Mouse (Mus musculus): ENCODE data around the gene Fam186b. TPM values are rescaled to one million over a fixed set of nuclear protein-coding genes. Genes with fewer than 3 reads are reported as not detected.

Fam186b gene
- polyA plus RNA-seq, 1 experiment from 2014 or later, result not detected

DNA sequence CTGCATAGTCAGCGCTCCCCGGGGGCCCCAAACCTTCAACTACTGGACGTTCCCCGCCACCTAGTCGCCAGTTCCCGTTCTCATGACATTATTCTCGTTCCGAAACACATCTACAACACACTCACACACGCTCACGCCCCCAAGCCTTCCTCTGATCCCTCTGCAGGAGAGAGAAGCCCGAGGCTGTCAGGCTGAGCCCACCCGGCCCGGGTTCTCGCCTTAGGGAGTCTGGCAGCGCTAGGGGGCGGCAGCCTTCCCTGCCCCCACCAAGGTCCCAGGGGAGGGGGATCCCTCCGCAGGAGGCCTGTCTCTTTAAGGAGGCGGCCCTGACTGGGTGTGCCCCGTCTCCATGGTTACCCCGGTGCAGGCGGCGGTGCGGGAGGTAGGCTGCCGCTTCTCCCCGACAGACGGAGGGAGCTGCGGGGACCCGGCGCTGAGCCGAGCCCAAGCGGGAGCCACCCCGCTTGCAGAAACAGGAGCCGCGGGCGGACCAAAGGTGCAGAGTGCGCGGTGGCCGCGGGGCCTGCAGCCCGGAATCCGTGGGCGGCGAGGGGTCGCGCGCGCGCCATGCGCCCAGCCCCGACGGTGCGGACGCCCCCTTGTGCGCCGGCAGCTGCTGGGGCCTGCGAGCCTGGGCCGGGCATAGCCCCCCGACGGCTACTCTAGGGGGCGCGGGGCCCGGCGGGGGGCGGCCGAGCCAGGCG, 71.3 kb downstream of the Fam186b start, which contains the start of gene Kcnh3:
Gene Kcnh3 (plus strand): TSS at position 654 of the 704 bp plus-strand sequence.
- TF ChIP-seq EP300 (optimal IDR thresholded peaks at IDR 0.05) (no peak), CTCF (IDR thresholded peaks at IDR 0.05; ENCODE audit: low read depth) (no peak; the same call in 1 of the 2 replicates)
- no peak within 1 kb of the TSS for H3K27ac ChIP-seq (replicated peaks)
- H3K27me3 ChIP-seq (ENCODE audit: control insufficient read depth, insufficient read depth, low read length), result peaks cover 13% of the 10 kb centered on the region; the same call in 1 of the 2 replicates
- ATAC-seq (ENCODE audit: low FRiP score, low TSS enrichment) (peak; percentile 41; the same call in 1 of the 2 replicates), DNase-seq (ENCODE audit: low spot score) (peak; percentile 78)
- peak within 1 kb of the TSS; percentile 45 for H3K9ac ChIP-seq (ENCODE audit: low read length)
- H3K4me3 ChIP-seq (ENCODE audit: low read depth, low read length), result peak within 1 kb of the TSS; percentile 44
- peak within 1 kb of the TSS; percentile 91 for H3K4me2 ChIP-seq (replicated peaks; ENCODE audit: low read depth)
- WGBS, result 1% methylated on average over 42 of the region's 66 CpGs
- H3K9me3 ChIP-seq (ENCODE audit: control insufficient read depth, low read length), result no peaks in the 10 kb centered on the region
- no peaks in the 10 kb centered on the region for H3K36me3 ChIP-seq (ENCODE audit: control insufficient read depth, insufficient read depth, low read length)
- H3K4me1 ChIP-seq (replicated peaks; ENCODE audit: control insufficient read depth, insufficient read depth), result peaks cover 4% of the 10 kb centered on the region; the same call in 1 of the 2 replicates

DNA sequence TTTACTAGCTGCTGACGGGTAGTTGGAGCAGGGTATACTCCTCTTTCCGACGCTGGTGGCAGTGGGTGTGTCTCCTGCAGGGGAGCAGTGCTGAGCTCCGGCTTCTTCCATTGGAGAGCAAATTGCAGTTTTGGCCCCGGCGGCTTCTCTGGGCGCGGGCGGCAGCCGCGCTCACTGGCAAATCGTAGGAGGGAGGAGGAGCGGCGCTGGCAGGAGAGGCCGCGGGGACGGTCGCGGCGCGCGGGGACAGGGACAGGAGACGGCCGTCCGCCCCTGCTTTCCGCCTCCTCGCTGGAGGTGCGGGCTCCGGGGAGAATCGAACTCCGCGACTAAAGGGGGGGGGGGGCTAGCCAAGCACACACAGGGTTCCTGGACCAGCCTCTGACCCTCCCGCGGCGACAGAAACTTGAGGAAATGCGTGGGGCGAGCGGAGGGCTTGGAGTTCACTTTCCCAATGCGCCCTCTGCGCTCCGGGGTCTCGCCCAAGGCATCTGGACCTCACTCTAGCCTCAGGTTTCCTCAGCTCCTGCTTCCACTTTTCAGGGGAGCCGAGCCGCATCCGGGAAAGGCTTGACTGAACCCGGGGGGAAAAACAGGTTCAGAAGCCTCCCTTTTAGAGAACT, 72.0 kb downstream of the Fam186b start:
- Histone ChIP-seq H3K36me3 (ENCODE audit: control insufficient read depth, insufficient read depth, low read length) (no peaks in the 10 kb centered on the region), H3K4me3 (ENCODE audit: low read depth, low read length) (peak overlapping the region; percentile 44), H3K9me3 (ENCODE audit: control insufficient read depth, low read length) (no peaks in the 10 kb centered on the region), H3K4me1 (replicated peaks; ENCODE audit: control insufficient read depth, insufficient read depth) (peaks cover 4% of the 10 kb centered on the region; the same call in 1 of the 2 replicates), H3K27ac (replicated peaks) (no peak overlapping the region), H3K9ac (ENCODE audit: low read length) (peak overlapping the region; percentile 45), H3K27me3 (ENCODE audit: control insufficient read depth, insufficient read depth, low read length) (peaks cover 13% of the 10 kb centered on the region; the same call in 1 of the 2 replicates), H3K4me2 (replicated peaks; ENCODE audit: low read depth) (peak overlapping the region; percentile 91)
- peak; percentile 51 for DNase-seq (ENCODE audit: low spot score)
- under 1% methylated on average over 43 of the region's 46 CpGs for WGBS
- TF ChIP-seq EP300 (optimal IDR thresholded peaks at IDR 0.05), result no peak
- no peak for TF ChIP-seq CTCF (IDR thresholded peaks at IDR 0.05; ENCODE audit: low read depth)
- no peak for ATAC-seq (ENCODE audit: low FRiP score, low TSS enrichment)

DNA sequence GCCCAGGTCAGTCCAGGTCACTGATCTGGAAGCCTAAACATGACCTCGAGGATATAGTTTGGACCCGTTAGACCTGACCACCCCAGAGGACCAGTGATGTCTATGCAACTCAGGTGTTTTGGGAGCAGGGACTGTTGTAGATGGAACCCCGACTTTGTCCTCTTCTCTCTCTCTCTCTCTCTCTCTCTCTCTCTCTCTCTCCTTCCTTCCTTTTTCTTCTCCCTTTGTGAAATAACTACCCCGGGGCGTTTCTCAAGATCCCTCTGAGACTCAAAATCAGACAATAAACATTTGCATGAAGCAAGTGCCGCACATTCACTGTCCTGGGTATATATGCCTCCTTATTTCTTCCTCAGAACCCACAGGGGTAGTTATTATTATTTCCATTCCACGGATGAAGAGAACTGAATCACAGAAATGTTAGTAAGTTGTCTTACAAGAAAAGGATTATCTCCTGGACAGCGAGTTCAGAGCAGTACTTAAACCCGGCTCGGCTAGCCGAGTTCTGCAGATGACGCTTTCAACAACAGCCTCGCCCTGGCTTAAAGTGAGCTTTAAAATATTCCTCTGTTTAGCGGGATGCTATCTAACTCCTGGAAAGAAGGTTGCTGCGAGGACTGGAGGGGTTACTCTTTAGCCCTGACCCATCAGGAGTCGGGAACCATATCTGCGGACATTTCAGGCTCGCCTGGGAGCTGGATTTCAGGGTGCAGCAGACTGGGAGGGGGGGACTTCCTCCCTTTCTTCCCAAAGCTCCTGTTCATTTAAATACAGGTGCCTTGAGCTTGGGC, 72.7 kb downstream of the Fam186b start:
- no peak overlapping the region for H3K9ac ChIP-seq (ENCODE audit: low read length)
- 5% methylated on average over 18 of the region's 18 CpGs for WGBS
- H3K27me3 ChIP-seq (ENCODE audit: control insufficient read depth, insufficient read depth, low read length), result peaks cover 13% of the 10 kb centered on the region; the same call in 1 of the 2 replicates
- H3K4me2 ChIP-seq (replicated peaks; ENCODE audit: low read depth), result peak overlapping the region; percentile 91
- no peak overlapping the region for H3K27ac ChIP-seq (replicated peaks)
- H3K4me1 ChIP-seq (replicated peaks; ENCODE audit: control insufficient read depth, insufficient read depth), result peaks cover 4% of the 10 kb centered on the region; the same call in 1 of the 2 replicates
- peak overlapping the region; percentile 44 for H3K4me3 ChIP-seq (ENCODE audit: low read depth, low read length)
- no peaks in the 10 kb centered on the region for H3K36me3 ChIP-seq (ENCODE audit: control insufficient read depth, insufficient read depth, low read length)
- TF ChIP-seq EP300 (optimal IDR thresholded peaks at IDR 0.05), result no peak
- no peak for TF ChIP-seq CTCF (IDR thresholded peaks at IDR 0.05; ENCODE audit: low read depth)
- ATAC-seq (ENCODE audit: low FRiP score, low TSS enrichment) (no peak), DNase-seq (ENCODE audit: low spot score) (no peak)
- H3K9me3 ChIP-seq (ENCODE audit: control insufficient read depth, low read length), result no peaks in the 10 kb centered on the region

DNA sequence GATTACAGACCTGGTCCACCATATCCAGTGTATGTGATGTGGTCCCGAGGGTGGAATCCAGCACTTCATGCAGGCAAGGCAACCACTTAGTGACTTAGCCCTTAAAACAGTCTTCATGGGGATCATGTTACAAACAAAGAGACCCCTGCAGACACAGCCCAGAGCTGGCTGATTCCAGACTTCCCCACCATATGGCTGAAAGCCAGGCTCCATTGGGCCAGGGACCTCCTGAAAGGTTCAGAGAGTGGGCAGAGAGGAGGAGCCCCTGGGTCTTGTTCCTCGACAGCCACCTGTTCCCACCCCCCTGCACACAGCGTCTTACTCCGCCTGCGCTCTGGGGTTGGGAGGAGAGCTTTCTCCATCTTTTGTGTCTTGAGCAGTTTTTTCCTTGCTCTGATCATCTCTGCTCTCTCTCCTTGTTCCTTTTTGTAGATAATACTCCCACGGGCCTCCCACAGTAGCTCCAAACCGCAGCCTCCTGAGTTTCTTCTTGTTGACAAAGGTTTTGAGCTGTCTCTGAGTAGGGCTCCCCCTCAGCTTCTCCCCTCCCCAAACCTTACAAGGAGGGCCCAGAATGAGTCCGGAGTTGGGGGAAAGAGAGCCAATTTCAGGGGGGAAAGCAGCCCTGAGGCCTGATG, 74.3 kb downstream of the Fam186b start:
- 19% methylated on average over 8 of the region's 8 CpGs for WGBS

More for the DNA sequence above, 74.3 kb downstream of the Fam186b start:
- Histone ChIP-seq H3K9me3 (ENCODE audit: control insufficient read depth, low read length) (no peaks in the 10 kb centered on the region), H3K27me3 (ENCODE audit: control insufficient read depth, insufficient read depth, low read length) (peaks cover 13% of the 10 kb centered on the region; the same call in 1 of the 2 replicates), H3K27ac (replicated peaks) (no peak overlapping the region), H3K4me2 (replicated peaks; ENCODE audit: low read depth) (no peak overlapping the region), H3K9ac (ENCODE audit: low read length) (no peak overlapping the region), H3K4me1 (replicated peaks; ENCODE audit: control insufficient read depth, insufficient read depth) (peaks cover 4% of the 10 kb centered on the region; the same call in 1 of the 2 replicates), H3K36me3 (ENCODE audit: control insufficient read depth, insufficient read depth, low read length) (no peaks in the 10 kb centered on the region), H3K4me3 (ENCODE audit: low read depth, low read length) (no peak overlapping the region)
- DNase-seq (ENCODE audit: low spot score) (no peak), ATAC-seq (ENCODE audit: low FRiP score, low TSS enrichment) (no peak)
- TF ChIP-seq EP300 (optimal IDR thresholded peaks at IDR 0.05) (no peak), CTCF (IDR thresholded peaks at IDR 0.05; ENCODE audit: low read depth) (no peak)

Other genes with a start within 250 kb of the Fam186b start
- 25.7 and 28.6 TPM in 2 replicates for gene Prph, start 240.7 kb downstream of the Fam186b start, polyA plus RNA-seq (2015; fragmentation: Nextera tagmentation; extraction: Ambion mirVana)
- gene Troap, start 221.3 kb downstream of the Fam186b start, polyA plus RNA-seq (2015; fragmentation: Nextera tagmentation; extraction: Ambion mirVana), result 5.1 and 7.1 TPM in 2 replicates
- not detected in 2 replicates for gene C1ql4, start 208.1 kb downstream of the Fam186b start, polyA plus RNA-seq (2015; fragmentation: Nextera tagmentation; extraction: Ambion mirVana)
- gene Dnajc22, start 202.7 kb downstream of the Fam186b start, polyA plus RNA-seq (2015; fragmentation: Nextera tagmentation; extraction: Ambion mirVana), result 13.5 and 14.4 TPM in 2 replicates
- gene Spats2, start 170.0 kb downstream of the Fam186b start, polyA plus RNA-seq (2015; fragmentation: Nextera tagmentation; extraction: Ambion mirVana), result 13.7 and 13.9 TPM in 2 replicates
- gene Kcnh3, start 71.0 kb downstream of the Fam186b start, polyA plus RNA-seq (2015; fragmentation: Nextera tagmentation; extraction: Ambion mirVana), result 0.29 and 0.30 TPM in 2 replicates
- 64.2 and 66.4 TPM in 2 replicates for gene Mcrs1, start 43.9 kb downstream of the Fam186b start, polyA plus RNA-seq (2015; fragmentation: Nextera tagmentation; extraction: Ambion mirVana)
- gene Prpf40b, start 801 bp downstream of the Fam186b start, polyA plus RNA-seq (2015; fragmentation: Nextera tagmentation; extraction: Ambion mirVana), result 16.1 and 18.3 TPM in 2 replicates
- gene Fmnl3, start 74.6 kb upstream of the Fam186b start, polyA plus RNA-seq (2015; fragmentation: Nextera tagmentation; extraction: Ambion mirVana), result 8.0 and 8.6 TPM in 2 replicates
- 469 and 479 TPM in 2 replicates for gene Tmbim6, start 97.0 kb upstream of the Fam186b start, polyA plus RNA-seq (2015; fragmentation: Nextera tagmentation; extraction: Ambion mirVana)
- gene Nckap5l, start 161.9 kb upstream of the Fam186b start, polyA plus RNA-seq (2015; fragmentation: Nextera tagmentation; extraction: Ambion mirVana), result 2.1 and 2.4 TPM in 2 replicates
- 9.3 and 10.4 TPM in 2 replicates for gene Bcdin3d, start 178.8 kb upstream of the Fam186b start, polyA plus RNA-seq (2015; fragmentation: Nextera tagmentation; extraction: Ambion mirVana)
- gene Faim2, start 232.3 kb upstream of the Fam186b start, polyA plus RNA-seq (2015; fragmentation: Nextera tagmentation; extraction: Ambion mirVana), result 0.62 and 0.81 TPM in 2 replicates

Measured in stomach, postnatal 0 days (tissue).